Mouse (Mus musculus) forebrain, embryonic 16.5 days (tissue): ENCODE data around the gene Bak1. TPM values are rescaled to one million over a fixed set of nuclear protein-coding genes. Genes with fewer than 3 reads are reported as not detected.
A peak's percentile ranks its signal among the peaks of the same experiment; 100 is the strongest.

Experiments used
- ATAC-seq: fragments of 200-750 bp; cut with Nextera tagmentation; 2 replicates; pipeline ENCODE4 v1.8.0; 2017; ENCODE audit warnings: mild to moderate bottlenecking, moderate library complexity
- H3K27ac ChIP-seq: fragments of 300-500 bp; sonication (generic); 2 replicates; pipeline ENCODE4 v1.5.1; 2014; ENCODE audit warnings: low read length, control low read depth
- H3K27me3 ChIP-seq: fragments of 300-500 bp; sonication (generic); replicated peaks from 2 replicates; pipeline ENCODE4 v1.6.1; 2014; ENCODE audit warnings: low read length; ENCODE audit not compliant: control insufficient read depth, insufficient read depth
- H3K36me3 ChIP-seq: fragments of 300-500 bp; sonication (generic); 2 replicates; pipeline ENCODE4 v1.6.1; 2014; ENCODE audit not compliant: control insufficient read depth, insufficient read depth
- H3K4me1 ChIP-seq: fragments of 300-500 bp; sonication (generic); replicated peaks from 2 replicates; pipeline ENCODE4 v1.6.1; 2014; ENCODE audit warnings: low read length; ENCODE audit not compliant: control insufficient read depth, insufficient read depth
- H3K4me2 ChIP-seq: fragments of 300-500 bp; sonication (generic); 2 replicates; pipeline ENCODE4 v1.6.1; 2014; ENCODE audit warnings: mild to moderate bottlenecking, low read length, control low read depth
- H3K4me3 ChIP-seq: fragments of 300-500 bp; sonication (generic); replicated peaks from 2 replicates; pipeline ENCODE4 v1.5.1; 2014; ENCODE audit warnings: mild to moderate bottlenecking, low read length, control low read depth
- H3K9ac ChIP-seq: fragments of 300-500 bp; sonication (generic); replicated peaks from 2 replicates; pipeline ENCODE4 v1.6.1; 2014; ENCODE audit warnings: low read depth, low read length, control low read depth
- H3K9me3 ChIP-seq: fragments of 300-500 bp; sonication (generic); 2 replicates; pipeline ENCODE4 v1.6.1; 2016; ENCODE audit warnings: low read length; ENCODE audit not compliant: control insufficient read depth
- WGBS: fragments of 180-500 bp; shearing (Covaris S2); extraction: QIAGEN DNeasy Blood & Tissue Kit; methylation state at CpG from one replicate; pipeline ENCODE4 v1.1.7; 2014; 5-methylcytosine and 5-hydroxymethylcytosine counted together
- polyA plus RNA-seq: library from polyadenylated mRNA; unstranded; fragments of >200 nt; fragmentation: Nextera tagmentation; extraction: Ambion mirVana; gene quantifications from 2 replicates; pipeline ENCODE4 v1.2.1, GENCODE M21; 2015

Bak1 gene
- polyA plus RNA-seq, 1 experiment from 2014 or later, result 2.7 TPM

GRCm38 (mm10) chr17:27001151-27001550 is 27.7 kb downstream of the Bak1 start:
- Histone ChIP-seq H3K9ac (no peak overlapping the region), H3K4me3 (no peak overlapping the region), H3K4me2 (no peak overlapping the region), H3K27me3 (no peaks in the 10 kb centered on the region), H3K4me1 (no peaks in the 10 kb centered on the region), H3K36me3 (no peaks in the 10 kb centered on the region), H3K9me3 (no peaks in the 10 kb centered on the region), H3K27ac (no peak overlapping the region)
- ATAC-seq, result no peak
- WGBS, result 76% methylated on average over 7 of the region's 7 CpGs

DNA sequence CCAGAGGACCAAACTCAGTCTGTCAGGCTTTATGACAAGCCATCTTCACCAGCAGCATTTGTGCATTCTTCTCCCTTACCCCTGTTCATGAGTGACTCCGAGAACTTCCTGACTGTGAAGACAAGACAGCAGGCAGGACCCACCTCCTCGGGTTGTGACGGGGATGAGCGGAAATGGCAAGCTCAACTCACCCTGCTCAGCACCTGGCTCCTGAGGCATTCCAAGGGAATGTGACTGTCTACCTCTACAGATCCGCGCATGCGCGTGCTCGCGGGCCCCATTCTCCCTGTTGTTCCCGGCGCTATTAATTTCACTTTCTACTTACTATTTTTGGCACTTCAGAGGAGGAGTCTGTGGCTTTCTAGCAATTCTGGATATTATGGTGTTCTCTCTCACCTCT is 28.8 kb downstream of the Bak1 start:
- H3K4me1 ChIP-seq, result no peaks in the 10 kb centered on the region
- H3K9me3 ChIP-seq, result no peaks in the 10 kb centered on the region
- no peak overlapping the region for H3K4me2 ChIP-seq
- no peak overlapping the region for H3K9ac ChIP-seq
- WGBS, result 79% methylated on average over 12 of the region's 12 CpGs
- peak; percentile 38 for ATAC-seq
- no peaks in the 10 kb centered on the region for H3K36me3 ChIP-seq
- 0 out of 2 replicates have a peak overlapping the region, but pooled peaks have one; percentile 14 for H3K27ac ChIP-seq
- H3K27me3 ChIP-seq, result no peaks in the 10 kb centered on the region
- H3K4me3 ChIP-seq, result no peak overlapping the region

- WGBS, result 93% methylated on average over 15 of the region's 15 CpGs
- no peak overlapping the region for H3K9ac ChIP-seq
- no peak overlapping the region for H3K27ac ChIP-seq
- H3K9me3 ChIP-seq, result no peaks in the 10 kb centered on the region
- no peak overlapping the region for H3K4me3 ChIP-seq
- ATAC-seq, result no peak
- H3K27me3 ChIP-seq, result no peaks in the 10 kb centered on the region
- no peaks in the 10 kb centered on the region for H3K36me3 ChIP-seq
- no peaks in the 10 kb centered on the region for H3K4me1 ChIP-seq
- H3K4me2 ChIP-seq, result no peak overlapping the region
Observed at GRCm38 (mm10) chr17:26998283-26998682, 30.5 kb downstream of the Bak1 start.

DNA sequence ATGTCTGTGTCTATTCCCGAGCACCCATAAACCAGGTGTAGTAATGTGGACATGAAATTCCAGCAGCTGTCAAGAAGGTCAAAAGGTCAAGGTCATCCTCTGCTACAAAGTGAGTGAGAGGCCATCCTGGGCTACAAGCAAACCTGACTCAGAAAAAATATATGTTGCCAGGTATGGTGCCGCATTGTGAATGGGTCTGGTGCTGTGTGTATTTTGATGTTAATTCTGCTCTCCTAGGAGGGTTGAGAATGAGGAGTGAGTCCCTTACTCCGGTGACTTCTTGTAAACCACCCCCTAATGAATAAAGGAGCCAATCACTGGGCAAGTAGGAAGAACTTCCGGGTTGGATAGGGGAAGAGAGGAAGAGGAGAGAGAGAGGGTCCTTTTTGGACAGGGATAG is 31.1 kb downstream of the Bak1 start:
- H3K27me3 ChIP-seq, result no peaks in the 10 kb centered on the region
- no peak overlapping the region for H3K27ac ChIP-seq
- no peak for ATAC-seq
- H3K9ac ChIP-seq, result no peak overlapping the region
- 80% methylated on average over 4 of the region's 4 CpGs for WGBS
- H3K36me3 ChIP-seq, result no peaks in the 10 kb centered on the region
- H3K4me1 ChIP-seq, result no peaks in the 10 kb centered on the region
- H3K9me3 ChIP-seq, result no peaks in the 10 kb centered on the region
- no peak overlapping the region for H3K4me2 ChIP-seq
- H3K4me3 ChIP-seq, result no peak overlapping the region

GRCm38 (mm10) chr17:26995562-26995961 is 33.2 kb downstream of the Bak1 start:
- no peak overlapping the region for H3K27ac ChIP-seq
- no peak for ATAC-seq
- no peak overlapping the region for H3K9ac ChIP-seq
- H3K9me3 ChIP-seq, result no peaks in the 10 kb centered on the region
- no peaks in the 10 kb centered on the region for H3K27me3 ChIP-seq
- H3K4me2 ChIP-seq, result no peak overlapping the region
- H3K4me3 ChIP-seq, result no peak overlapping the region
- H3K36me3 ChIP-seq, result no peaks in the 10 kb centered on the region
- H3K4me1 ChIP-seq, result no peaks in the 10 kb centered on the region
- 83% methylated on average over 8 of the region's 8 CpGs for WGBS

DNA sequence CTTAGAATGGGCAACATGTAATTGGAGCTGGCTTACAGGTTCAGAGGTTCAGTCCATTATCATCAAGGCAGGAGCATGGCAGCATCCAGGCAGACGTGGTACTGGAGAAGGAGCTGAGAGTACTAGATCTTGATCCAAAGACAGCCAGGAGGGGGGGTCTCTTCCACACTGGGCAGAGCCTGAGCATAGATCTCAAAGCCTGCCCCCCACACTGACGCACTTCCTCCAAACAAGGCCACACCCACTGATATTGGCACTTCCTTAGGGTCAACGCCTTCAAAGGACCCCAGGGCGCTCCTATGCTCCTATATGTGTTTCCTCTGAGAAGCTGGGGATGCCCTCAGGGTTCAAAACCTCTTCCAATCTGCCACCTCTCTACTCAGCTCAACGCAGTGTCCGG is 33.8 kb downstream of the Bak1 start:
- Histone ChIP-seq H3K27me3 (no peaks in the 10 kb centered on the region), H3K4me2 (no peak overlapping the region), H3K4me3 (no peak overlapping the region), H3K4me1 (no peaks in the 10 kb centered on the region), H3K36me3 (no peaks in the 10 kb centered on the region), H3K9me3 (no peaks in the 10 kb centered on the region), H3K27ac (no peak overlapping the region), H3K9ac (no peak overlapping the region)
- 86% methylated on average over 6 of the region's 6 CpGs for WGBS
- no peak for ATAC-seq

GRCm38 (mm10) chr17:26994410-26994809 is 34.4 kb downstream of the Bak1 start:
- WGBS, result 68% methylated on average over 14 of the region's 14 CpGs
- Histone ChIP-seq H3K4me2 (no peak overlapping the region), H3K4me3 (no peak overlapping the region), H3K36me3 (no peaks in the 10 kb centered on the region), H3K9me3 (no peaks in the 10 kb centered on the region), H3K9ac (no peak overlapping the region), H3K4me1 (no peaks in the 10 kb centered on the region), H3K27ac (no peak overlapping the region), H3K27me3 (no peaks in the 10 kb centered on the region)
- no peak for ATAC-seq

DNA sequence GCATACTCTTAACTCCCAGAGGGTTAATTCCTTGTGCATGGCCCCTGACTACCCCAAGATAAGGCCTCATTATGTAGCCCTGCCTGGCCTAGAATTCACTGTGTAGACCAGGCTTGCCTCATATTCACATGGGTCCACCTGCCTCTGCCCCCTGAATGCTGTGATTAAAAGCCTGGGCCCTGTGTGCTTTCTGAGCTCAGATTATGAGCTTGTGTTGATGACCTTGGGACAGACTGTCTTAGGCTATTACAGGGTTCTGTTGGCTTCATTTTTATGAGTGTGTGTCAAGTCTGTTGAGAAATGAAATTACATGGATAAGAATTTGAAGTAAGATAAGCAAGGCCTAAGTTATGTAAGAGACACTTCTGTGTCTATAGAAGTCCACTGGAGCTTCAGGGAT is 38.3 kb downstream of the Bak1 start:
- ATAC-seq, result no peak
- Histone ChIP-seq H3K27ac (no peak overlapping the region), H3K4me3 (no peak overlapping the region), H3K36me3 (no peaks in the 10 kb centered on the region), H3K4me1 (no peaks in the 10 kb centered on the region), H3K4me2 (no peak overlapping the region), H3K9ac (no peak overlapping the region), H3K9me3 (no peaks in the 10 kb centered on the region), H3K27me3 (no peaks in the 10 kb centered on the region)

DNA sequence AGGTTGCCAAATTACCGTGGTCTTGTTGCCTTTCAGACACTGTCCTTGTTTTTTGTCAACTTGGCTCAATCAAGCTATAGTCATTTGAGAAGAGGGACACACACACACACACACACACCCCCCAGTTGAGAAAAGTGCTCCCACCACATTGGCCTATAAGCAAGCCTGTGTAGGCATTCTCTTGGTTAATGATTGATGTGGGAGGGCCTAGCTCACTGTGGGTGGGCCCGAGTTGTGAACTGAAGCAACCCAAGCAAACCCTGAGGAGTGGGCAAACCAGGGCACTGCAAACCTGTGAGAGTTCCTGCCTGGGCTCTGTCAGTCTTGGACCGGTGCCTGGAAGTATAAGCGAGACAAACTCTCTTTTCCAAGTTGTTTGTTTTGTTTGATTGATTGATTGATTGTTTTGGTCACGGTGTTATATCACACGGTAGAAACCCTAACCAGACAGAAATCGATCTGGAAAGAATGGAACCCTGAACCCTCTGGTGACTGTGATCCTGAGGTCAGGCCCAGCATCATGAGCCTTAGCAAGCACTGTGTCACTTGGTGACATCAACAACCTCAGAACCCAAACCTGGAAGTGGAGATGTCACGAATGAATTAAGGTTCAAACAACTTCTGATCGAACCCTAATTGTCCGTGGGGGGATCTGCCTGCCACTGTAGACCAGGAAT is 43.2 kb downstream of the Bak1 start:
- H3K9me3 ChIP-seq, result no peaks in the 10 kb centered on the region
- H3K4me1 ChIP-seq, result no peaks in the 10 kb centered on the region
- no peaks in the 10 kb centered on the region for H3K27me3 ChIP-seq
- H3K36me3 ChIP-seq, result no peaks in the 10 kb centered on the region
- ATAC-seq, result no peak
- H3K4me3 ChIP-seq, result no peak overlapping the region
- no peak overlapping the region for H3K27ac ChIP-seq
- WGBS, result 87% methylated on average over 10 of the region's 10 CpGs
- no peak overlapping the region for H3K9ac ChIP-seq
- H3K4me2 ChIP-seq, result no peak overlapping the region

DNA sequence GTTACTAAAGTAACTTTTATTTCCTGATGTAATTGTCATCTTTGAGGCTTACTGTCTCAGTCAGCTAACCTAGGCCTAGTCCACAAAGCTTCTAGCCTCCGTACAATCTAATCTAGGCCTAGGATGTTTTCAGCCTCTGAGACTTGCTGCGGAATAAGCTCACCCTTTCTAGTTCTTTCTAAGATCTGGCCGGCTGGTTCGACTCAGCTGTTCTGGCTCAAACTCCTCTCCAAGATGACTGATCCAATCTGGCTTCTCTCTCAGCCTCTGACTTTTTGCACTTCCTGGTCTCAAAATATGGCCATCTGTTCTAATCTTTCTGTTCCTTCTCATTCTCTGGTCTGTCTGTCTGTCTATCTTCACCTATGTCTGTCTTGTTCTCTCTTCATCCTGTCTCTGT is 45.4 kb downstream of the Bak1 start:
- 94% methylated on average over 4 of the region's 4 CpGs for WGBS
- no peak overlapping the region for H3K4me3 ChIP-seq
- no peak for ATAC-seq

More for the DNA sequence above, 45.4 kb downstream of the Bak1 start:
- Histone ChIP-seq H3K27me3 (no peaks in the 10 kb centered on the region), H3K9ac (no peak overlapping the region), H3K9me3 (no peaks in the 10 kb centered on the region), H3K4me1 (no peaks in the 10 kb centered on the region), H3K4me2 (no peak overlapping the region), H3K36me3 (peaks cover 10% of the 10 kb centered on the region), H3K27ac (no peak overlapping the region)
